Mouse (Mus musculus) frontal cortex, postnatal 14 days (tissue): ENCODE data around the gene Tle2.

Experiments used
- DNase-seq, 2 experiments: peaks; one replicate each; pipeline ENCODE4 v3.0.0; 2022; ENCODE audit warnings: low spot score in 2 of 2

Gene Tle2

DNA sequence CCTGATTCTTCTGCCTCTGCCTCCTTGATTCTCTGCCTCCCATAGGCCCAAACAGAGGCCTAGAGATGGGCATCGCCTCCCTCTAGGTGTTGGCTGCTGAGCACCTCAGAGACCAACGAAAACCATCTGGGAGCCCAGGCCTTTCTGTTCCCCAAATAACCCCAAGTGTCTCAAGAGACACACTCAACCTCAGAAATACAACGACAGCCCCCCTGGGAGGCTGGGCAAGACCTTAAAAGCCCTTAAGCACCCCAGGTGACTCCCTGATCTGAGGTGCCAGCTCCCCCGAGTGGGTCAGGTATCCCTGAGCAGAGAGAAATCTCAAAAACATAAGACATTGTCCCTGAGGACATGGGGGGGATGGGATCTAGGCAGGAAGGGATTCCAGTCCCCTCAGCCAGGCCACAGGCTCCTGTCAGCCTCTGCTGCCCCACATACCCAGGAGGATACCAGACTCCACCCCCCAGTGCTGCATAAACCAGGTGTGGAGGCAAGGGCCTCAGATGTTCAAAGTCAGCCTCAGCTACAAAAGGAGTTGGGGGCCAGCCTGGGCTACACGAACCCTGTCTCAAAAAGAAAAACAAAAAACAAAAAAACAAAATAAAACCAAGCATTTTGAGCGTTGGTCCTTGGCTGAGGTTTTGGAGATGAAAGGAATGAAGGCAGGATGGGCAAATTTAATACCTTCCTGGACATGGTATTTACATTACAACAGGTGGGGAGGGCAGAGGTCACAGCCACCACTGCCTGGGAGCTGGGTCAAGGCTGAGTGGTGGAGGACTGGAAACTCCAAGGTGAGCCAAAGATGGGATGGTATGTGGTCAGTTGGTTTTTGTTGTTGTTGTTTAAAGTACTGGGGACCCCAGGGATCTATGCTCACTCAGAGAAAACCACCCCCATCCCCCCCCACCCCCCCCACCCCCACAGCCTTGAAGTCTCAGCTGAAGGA, 20.3 kb upstream of the Tle2 start:
- no peak for DNase-seq

- DNase-seq, result no peak
Measured at GRCm38 (mm10) chr10:81556282-81556681, 18.1 kb upstream of the Tle2 start.

- DNase-seq, result no peak
Measured at GRCm38 (mm10) chr10:81557491-81557890, 16.9 kb upstream of the Tle2 start.

GRCm38 (mm10) chr10:81559163-81559626, 15.2 kb upstream of the Tle2 start, which contains the start of gene Aes:
Gene Aes (plus strand): TSS chr10:81559488.
- peak in 1 of 2 experiments; percentile 61 for DNase-seq

DNA sequence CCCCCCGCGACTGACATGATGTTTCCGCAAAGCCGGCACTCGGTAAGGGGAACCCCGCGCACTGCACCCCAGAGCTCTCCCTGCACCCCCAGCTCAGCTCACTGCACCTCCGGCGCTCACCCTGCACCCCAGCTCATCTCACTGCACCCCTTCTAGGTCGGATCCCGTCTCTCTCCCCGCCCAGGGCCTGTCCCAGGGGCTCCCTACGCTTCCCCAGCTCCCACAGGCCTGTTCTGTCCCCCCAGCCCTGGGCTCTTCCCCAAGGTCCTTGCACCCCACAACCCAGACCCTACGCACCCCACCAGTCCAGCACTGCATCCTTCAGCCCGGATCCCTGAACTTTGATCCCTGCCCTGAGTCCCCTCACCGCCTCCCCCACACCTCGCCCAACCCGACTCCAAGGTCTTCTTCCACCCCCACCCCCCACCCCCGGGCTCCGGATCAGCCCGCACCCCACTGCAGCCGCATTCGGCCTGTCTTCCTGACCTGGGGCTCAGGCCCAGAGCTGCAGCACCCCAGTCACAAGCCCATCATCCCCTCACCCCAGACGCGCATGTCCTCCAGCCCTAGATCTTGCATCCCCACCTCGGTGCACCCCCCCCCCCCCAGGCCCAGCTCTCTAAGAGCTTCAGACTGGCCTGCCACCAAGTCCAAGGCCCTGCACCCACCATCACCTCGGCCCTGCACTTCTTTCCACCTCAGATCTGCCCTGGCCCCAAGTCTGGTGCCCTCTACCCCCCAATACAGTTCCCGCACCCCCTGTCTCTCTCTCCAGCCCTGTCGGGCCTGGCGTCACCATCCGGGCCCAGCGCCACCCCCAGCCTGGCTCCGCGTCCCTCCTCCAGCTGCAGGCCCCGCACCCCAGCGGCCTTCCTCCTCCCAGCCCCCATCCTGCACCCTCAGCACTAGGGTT, 14.5 kb upstream of the Tle2 start:
- no peak for DNase-seq

DNA sequence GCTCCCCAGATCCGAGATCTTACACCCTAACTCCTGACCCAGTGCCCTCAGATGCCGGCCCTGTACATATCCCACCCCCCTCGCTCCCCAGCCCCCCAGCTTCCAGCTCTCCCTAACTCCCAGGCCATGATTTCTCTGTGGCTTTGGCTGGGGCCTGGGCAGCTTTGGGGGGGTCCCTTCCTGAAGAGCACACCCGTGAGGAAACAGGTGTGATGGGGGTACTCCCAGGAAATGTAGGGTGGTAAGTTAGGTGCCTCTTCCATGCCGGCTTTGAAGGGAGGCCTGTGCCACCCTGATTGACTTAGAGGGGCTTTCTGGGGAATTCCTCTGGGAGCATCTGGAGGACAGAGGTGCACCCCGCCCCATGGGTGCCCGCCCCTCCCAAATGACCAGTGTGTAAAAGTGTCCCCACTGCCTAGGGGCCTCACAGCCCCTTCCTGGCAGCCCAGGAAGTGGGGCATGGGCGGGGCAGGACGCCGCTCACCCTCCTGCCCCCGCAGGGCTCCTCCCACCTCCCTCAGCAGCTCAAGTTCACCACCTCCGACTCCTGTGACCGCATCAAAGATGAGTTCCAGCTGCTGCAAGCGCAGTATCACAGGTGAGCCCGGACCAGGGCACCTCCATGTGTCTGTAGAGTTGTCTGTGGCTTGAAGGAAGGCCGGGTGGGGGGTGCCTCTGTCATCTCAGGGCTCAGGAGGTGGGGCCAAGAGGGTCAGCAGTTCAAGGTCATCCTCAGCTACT, 13.5 kb upstream of the Tle2 start:
- no peak for DNase-seq

- no peak for DNase-seq
Measured at GRCm38 (mm10) chr10:81562411-81562810, 11.9 kb upstream of the Tle2 start.

DNA sequence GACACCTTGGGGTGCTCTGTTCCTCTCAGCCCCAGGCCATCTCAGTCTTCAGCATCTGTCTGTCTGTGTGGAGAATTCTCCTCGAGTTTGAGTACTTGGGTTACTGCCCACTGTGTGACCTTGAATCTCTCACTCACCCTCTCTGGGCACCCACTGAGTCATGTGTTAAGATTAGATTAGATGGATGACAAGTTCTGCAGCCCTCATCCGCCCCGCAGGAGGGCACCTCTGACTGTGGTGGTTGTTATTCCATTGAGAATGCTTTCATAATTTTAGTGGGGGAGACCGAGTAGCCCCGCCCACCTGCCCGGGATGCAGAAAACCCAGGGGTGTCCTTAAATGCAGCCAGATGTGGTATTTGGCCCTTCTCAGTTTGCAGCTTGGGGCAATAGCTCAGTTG, 10.9 kb upstream of the Tle2 start:
- DNase-seq, result no peak

DNA sequence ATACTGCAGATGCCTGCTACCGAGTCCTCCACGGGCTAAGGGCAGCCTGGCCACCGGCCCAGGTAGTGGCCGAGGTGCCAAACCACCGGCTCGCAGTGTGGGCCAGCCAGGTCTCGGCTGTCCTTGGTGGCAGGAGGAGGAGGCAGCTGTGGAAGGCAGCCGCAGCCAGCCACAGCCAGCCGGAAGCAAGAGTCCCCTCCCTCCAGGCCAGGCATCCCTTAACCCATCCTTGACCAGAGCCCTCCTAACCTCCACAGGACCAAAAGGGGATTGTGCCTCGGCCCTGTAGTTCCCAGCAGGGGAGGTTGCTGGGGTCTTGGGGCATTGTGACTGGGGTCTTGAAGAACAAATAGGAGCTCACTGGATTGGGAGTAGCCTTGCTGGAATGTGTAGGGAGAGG, 10.1 kb upstream of the Tle2 start:
- no peak for DNase-seq

- no peak for DNase-seq
Measured at GRCm38 (mm10) chr10:81564734-81565133, 9.6 kb upstream of the Tle2 start.

DNA sequence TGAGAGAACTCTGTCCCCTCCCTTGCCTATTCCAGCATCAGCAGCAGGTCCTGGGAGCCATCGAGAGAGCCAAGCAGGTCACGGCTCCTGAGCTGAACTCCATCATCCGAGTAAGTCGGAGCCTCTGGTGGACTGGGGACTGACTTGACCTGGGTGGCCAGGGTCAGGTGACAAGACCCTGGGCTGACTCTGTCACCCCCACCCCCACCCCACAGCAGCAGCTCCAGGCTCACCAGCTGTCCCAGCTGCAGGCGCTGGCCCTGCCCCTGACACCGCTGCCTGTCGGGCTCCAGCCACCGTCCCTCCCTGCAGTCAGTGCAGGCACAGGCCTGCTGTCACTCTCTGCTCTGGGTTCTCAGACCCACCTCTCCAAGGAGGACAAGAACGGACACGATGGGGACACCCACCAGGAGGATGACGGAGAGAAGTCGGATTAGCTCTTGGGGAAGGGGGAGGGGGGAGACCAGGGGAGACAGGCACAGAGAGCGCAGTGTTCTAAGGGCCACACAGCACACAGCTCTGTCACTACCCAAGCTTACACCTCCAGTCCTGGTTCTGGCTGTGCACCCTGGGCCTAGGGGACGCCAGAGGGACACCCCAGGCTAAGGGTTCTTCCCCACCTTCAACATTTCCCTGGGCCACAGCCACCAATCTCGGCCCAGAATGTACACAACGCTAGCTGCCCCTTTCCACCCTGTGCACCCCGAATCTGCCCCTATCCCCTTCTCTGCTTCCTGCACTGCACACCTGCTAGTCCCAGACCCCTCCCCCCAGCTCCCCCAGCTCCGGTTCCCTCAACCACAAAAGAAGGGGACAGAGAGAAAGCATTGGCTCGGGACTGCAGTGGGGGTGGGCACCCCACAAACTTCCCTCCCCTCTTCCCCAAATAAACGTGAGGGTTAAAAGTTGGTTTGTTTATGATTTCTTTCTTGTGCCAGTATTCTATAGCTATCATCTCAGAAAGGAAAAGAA, 8.8 kb upstream of the Tle2 start:
- DNase-seq, result no peak

GRCm38 (mm10) chr10:81568381-81569191, 5.8 kb upstream of the Tle2 start:
- DNase-seq, result no peak

- no peak for DNase-seq
Measured at GRCm38 (mm10) chr10:81569507-81570237, 4.7 kb upstream of the Tle2 start.

DNA sequence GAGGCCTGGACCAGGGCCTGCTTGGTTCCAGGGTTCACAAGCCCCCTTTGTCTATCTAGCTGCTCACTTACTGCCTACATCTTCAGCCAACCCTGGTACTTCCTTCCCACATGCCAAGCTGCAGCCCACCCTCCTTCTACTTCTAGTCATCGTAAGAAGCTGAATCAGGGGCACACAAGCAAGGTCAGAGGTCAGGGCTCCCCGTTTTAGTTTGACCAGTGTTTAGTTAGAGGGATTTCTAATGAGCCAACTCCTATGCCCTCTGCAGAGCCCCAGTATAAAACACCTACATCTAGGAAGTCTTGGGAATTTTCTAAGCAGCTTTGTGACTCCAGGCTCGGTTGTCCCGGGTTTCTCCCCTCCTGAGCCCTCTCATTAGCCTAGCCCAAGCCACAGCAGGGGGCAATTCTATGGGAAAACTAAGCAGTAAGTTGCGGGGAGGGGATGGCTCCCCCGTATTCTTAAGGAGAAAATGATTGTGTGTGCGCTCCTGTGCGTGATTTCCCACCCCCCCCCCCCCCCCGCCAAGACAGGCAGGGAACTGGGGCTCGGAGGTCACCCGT, 4.0 kb upstream of the Tle2 start:
- DNase-seq, result no peak

- DNase-seq, result peak; percentile 89 to 93
Measured at GRCm38 (mm10) chr10:81570831-81571500, 3.4 kb upstream of the Tle2 start.

GRCm38 (mm10) chr10:81571501-81571876, 2.9 kb upstream of the Tle2 start:
- peak; percentile 99 for DNase-seq

GRCm38 (mm10) chr10:81572133-81572671, 2.2 kb upstream of the Tle2 start:
- no peak for DNase-seq

DNA sequence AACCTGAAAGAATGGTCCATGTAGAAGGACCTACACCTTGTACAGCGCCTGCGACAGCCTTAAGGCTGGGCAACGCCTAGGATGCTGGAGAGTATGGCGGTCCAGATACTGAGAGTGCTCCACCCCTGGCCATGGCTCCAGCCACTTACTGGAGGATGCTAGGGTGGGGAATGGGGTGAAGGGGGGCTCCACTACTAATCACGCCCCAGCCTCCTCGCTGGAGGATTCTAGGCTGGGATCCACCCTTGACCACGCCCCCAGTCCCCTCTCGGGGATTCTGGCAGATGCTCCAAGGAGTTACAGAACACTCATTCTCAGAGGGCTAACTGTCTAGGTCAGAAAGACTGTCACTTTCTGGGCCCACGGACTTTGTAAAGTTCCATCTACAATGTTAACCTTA, 1.4 kb upstream of the Tle2 start:
- no peak for DNase-seq
